Mouse (Mus musculus): ENCODE data around the gene Mlxip.

Mlxip gene

DNA sequence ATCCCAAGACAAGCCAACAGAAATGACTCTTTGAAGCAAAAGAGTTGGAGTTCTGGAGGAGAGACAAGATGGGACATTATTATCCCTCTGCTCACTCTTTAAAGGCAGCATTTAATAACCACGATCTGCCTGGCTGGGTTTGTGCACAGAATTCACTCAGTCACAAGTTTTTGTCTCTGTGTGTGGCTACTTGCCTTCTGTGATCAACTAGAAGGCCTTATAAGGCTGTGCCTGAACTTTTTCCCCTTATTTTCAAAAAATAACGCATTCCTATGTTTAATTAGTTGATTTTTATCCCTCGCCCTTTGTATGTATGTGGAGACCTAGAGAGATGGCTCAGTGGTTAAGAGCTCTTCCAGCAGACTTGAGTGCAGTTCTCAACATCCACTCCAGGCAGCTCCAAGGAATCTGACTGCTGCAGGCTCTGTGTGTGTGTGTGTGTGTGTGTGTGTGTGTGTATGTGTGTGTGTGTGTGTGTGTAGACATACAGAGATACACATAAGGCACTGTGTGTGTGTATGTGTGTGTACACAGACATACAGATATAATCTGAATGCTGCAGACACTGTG lies 37.8 kb downstream of the Mlxip start:
- DNase-seq (ENCODE audit: low read depth) = no peak

GRCm38 (mm10) chr5:123436071-123436779 lies 41.6 kb downstream of the Mlxip start:
- DNase-seq (ENCODE audit: low read depth) = no peak

- peak; percentile 62 for DNase-seq (ENCODE audit: low read depth)
These were observed 42.2 kb downstream of the Mlxip start for GRCm38 (mm10) chr5:123436780-123437175.

DNA sequence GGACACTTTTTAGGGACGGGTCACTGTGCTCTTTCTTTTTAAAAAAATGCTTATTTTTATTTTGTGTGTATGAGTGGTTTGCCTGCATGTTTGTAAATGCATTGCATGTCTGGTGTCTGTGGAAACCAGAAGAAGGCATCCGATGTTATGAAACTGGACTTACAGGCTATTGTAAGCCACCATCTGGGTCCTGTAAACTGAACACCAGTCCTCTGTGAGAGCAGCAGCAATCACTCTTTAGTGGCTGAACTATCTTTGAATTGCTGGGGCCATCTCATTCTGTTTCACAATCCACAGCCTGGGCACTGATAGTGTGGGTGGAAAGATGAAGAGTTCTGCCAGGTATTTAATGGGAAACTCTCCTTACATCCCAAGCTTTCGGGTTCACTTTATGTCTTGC lies 43.8 kb downstream of the Mlxip start:
- DNase-seq (ENCODE audit: low read depth) = no peak

DNA sequence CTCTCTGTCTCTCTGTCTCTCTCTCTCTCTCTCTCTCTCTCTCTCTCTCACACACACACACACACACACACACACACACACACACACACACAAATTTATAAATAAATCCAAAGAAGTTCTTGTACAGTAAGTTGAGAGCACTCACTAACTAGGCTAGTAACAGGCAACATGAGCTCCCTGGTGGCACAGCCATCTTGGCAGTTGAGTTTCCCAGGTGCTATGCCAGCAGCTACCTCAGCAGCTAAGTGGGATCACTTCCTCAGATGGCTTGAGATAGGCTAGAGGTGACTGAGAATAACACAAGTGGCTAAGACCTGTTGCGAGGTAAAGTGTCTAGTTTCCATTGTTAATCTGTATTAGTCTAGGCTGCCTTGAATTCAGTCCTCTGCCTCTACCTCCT lies 44.7 kb downstream of the Mlxip start:
- DNase-seq (ENCODE audit: low read depth) = no peak

GRCm38 (mm10) chr5:123439941-123440340 lies 45.3 kb downstream of the Mlxip start:
- no peak for DNase-seq (ENCODE audit: low read depth)

DNA sequence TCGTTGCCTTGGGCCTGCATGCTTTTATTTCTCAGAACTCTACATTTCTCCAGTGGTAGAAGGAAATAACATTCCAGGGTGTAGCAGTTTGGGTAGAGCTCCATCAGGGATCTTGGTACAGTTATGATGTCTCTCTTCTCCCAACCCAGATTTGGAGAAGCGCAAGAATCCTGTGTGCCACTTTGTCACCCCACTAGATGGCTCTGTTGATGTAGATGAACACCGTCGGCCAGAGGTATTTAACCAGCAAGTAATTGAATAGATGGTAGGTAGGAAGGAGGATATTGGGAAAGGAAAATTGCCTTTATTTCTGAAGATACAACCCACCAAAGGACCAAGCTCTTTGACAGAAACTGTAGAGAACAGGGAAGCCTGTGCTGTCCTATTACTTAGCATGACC lies 46.1 kb downstream of the Mlxip start:
- no peak for DNase-seq (ENCODE audit: low read depth)

DNA sequence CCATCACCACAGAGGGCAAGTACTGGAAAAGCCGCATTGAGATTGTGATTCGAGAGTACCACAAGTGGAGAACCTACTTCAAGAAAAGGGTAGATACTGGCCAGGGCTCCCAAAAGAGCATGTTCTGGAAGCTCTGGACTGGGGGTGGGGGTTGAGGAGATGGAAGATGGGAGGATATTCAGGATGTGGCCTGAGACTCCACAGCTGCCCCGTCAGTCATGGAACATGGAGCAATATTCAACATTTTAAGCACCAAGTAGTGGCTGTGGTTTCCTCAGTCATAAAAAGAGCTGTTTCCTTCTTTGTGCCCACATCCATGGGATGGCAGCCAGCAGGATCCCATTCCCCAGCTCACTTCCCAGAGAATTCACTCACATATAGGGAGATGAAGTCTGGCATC lies 47.7 kb downstream of the Mlxip start:
- no peak for DNase-seq (ENCODE audit: low read depth)

DNA sequence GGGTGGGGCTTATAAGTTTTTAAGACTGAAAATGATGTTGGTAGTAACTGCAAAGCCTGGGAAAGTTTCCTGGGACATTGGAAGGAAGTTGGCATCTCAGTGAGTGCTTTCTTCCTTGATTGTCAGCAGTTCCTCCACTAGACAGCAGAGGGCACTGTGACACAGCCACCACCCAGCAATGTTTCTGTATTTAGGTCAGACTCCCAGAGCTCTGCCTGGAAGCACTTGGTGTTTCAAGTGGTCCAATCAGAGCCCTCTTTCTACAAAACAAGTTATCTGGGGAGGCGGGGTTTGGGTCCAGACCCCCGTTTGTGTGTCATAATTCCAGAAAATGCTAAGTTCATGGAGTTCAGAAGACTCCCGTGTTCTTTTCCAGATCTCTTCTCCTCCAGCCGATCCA lies 49.5 kb downstream of the Mlxip start:
- DNase-seq (ENCODE audit: low read depth) = peak; percentile 37

- no peak for DNase-seq (ENCODE audit: low read depth)
These were observed 50.3 kb downstream of the Mlxip start for GRCm38 (mm10) chr5:123444849-123445334.

- no peak for DNase-seq (ENCODE audit: low read depth)
These were observed 57.3 kb downstream of the Mlxip start for GRCm38 (mm10) chr5:123451886-123452285.

GRCm38 (mm10) chr5:123461420-123461819 lies 66.8 kb downstream of the Mlxip start:
- DNase-seq (ENCODE audit: low read depth) = no peak

- DNase-seq (ENCODE audit: low read depth) = no peak
These were observed 70.0 kb downstream of the Mlxip start for GRCm38 (mm10) chr5:123464638-123465037.

DNA sequence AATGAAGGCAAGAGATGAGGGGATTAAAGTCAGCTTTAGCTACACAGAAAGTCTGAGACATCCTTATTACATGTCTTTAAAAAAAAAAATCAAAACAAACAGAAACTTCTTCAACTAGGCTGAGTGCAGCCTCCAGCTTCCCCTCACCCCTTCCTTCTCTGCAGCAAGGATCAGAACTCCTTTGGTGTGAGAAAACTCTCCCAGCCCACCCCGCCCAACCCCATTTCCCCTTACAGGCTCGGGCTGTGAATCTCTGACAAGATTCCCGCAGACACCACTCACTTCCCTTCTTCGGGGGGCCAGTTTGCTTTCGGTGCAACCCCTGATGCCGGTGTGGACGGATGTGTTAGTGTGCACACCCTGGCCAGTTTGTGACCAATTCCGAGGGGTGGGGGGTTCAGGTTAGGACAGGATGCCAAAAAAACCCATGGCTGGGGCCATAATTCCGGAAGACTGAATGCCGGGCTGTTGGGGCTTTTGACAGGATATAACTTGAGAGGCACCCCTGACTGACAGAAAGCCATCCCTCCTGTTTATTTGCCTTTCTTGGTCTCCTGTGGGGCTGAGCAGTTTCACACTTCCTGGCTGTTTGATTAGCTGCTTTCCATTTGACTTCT lies 76.3 kb downstream of the Mlxip start:
- DNase-seq (ENCODE audit: low read depth) = no peak

DNA sequence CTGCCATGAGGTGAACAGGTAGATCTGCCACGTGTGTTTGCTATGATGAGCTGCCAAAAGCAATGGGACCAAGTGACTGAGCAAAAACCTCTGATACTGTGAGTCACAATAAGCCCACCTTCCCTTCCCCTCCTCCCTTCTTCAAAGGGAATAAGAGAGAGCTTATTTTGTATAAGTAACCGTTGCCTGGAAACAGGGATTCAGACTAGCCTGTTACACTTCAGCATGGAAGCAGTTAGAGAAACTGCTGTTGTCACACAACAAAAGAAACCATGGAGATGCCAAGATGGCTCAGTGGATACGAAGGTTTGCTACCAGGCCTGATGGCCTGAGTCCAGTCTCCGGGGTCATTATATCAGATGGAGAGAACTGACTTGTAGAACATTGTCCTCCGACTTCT lies 79.2 kb downstream of the Mlxip start:
- DNase-seq (ENCODE audit: low read depth) = no peak

- no peak for DNase-seq (ENCODE audit: low read depth)
These were observed 93.2 kb downstream of the Mlxip start for GRCm38 (mm10) chr5:123487659-123488395.

DNA sequence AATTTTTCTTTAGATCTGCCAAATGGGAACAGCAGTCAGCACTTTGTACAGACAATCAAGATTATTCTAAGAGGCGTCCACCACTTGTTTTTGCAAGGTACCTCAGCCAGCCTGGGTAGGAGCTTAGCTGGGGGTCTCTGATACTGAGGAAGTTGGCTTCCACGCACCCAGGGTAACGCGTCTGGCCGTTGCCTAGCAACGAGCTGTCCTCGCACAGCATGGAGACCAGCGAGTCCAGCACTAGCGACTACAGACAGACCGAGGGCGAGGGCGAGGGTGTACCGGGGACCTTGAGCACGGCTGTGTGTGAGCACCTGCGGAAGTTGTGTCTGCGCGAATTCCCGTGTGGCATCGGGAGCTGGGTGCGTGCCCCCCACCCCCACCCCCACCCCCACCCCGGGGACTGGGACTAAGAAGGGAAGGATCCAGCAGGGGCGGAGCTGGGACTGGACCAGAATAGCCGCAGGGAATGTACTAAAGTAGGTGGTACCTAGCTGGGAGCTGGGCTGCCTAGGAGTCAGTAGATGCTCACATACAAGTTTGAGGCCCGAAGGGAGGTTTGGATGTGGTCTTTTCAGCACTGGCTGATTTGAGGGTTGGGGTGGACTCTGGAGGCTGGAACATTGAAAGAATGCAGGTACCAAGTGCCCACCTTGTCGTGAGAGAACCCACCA lies 94.7 kb downstream of the Mlxip start, which contains the start of the genes Lrrc43 and Il31:
Gene Lrrc43 (plus strand): TSS at position 194 of the 674 bp plus-strand sequence.
Gene Il31 (minus strand): TSS at position 378 of the 674 bp plus-strand sequence.
- DNase-seq (ENCODE audit: low read depth) = no peak

DNA sequence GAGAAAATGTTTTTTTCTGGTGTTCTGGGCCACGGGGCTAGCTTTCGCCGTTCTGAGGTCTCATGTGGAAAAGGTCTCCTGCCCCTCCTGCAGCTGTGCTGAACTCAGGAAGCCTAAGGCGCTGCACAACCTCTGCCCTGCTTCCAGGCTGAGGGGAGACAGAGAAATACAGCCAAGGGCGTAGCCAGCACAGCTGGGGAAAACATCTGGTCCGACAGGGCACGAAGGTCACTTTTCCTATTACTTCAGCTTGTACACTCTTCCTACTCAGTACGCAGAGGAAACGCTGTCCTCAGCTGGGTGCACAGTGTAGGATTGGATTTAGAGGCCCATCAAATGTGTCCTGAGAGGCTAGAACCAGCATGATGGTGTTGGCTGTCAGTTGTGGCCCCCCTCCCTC lies 95.3 kb downstream of the Mlxip start:
- no peak for DNase-seq (ENCODE audit: low read depth)

- DNase-seq (ENCODE audit: low read depth) = no peak
These were observed 105.1 kb downstream of the Mlxip start for GRCm38 (mm10) chr5:123499717-123500116.

DNA sequence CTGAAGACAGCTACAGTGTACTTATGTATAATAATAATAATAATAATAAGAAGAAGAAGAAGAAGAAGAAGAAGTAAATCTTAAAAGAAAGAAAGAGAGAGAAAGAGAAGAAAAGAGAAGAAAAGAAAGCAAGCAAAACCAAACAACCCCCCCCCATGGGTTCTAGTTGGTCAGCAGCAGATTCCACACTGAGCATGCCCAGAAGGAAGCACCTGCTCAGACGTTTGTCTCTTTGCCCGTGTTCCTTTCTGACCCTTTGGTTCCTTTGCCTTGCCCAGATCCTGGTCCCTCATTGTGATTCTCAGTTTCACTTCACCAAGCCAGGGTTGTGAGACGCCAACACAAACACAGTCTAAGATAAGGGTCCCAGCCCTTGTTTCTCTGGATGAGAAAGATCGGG lies 107.4 kb downstream of the Mlxip start:
- DNase-seq (ENCODE audit: low read depth) = no peak
